Mouse (Mus musculus) E14TG2a.4 (cell line): Measurements from ENCODE around the gene Smad3.

Source experiments
- CTCF ChIP-seq: conservative IDR thresholded peaks from 2 replicates; pipeline ENCODE4 v1.5.1; 2014; ENCODE audit warnings: low read length
- POU5F1 ChIP-seq: IDR thresholded peaks from 2 replicates; pipeline ENCODE4 v1.6.1; 2014; ENCODE audit warnings: low read length, borderline replicate concordance

- TF ChIP-seq CTCF (no peak), POU5F1 (no peak)
These were observed 104.1 kb downstream of the Smad3 start for GRCm38 (mm10) chr9:63653666-63654065.
